8 mouse cellular contexts compared by ENCODE assay signal in genomic region chrX:93832337-93832884, GRCm38 (mm10). TPM values are rescaled to one million over a fixed set of nuclear protein-coding genes. Genes with fewer than 3 reads are reported as not detected.
A peak's percentile ranks its signal among the peaks of the same experiment; 100 is the strongest.
DNase-seq lines count a peak whose midpoint lies in the region; ATAC-seq and TF ChIP-seq lines count a peak whose summit lies in the region.

No protein-coding gene starts in this region.

- no peaks in the 10 kb centered on the region for H3K4me1 ChIP-seq in kidney, embryonic 15.5 days
- peaks cover 5% of the 10 kb centered on the region; the same call in 1 of the 2 replicates for H3K4me1 ChIP-seq in bone marrow macrophage, adult 2 months (ENCODE audit: control insufficient read depth, insufficient read depth, low read length)
- H3K4me1 ChIP-seq in hindbrain, embryonic 14.5 days (replicated peaks; ENCODE audit: control insufficient read depth, insufficient read depth, low read length): 0 out of 2 replicates have a peak, but pooled peaks cover 7% of the 10 kb centered on the region
- H3K4me1 ChIP-seq in midbrain, embryonic 15.5 days: no peaks in the 10 kb centered on the region; the same call in 1 of the 2 replicates

- TF ChIP-seq POLR2A in bone marrow macrophage, adult 2 months (IDR thresholded peaks at IDR 0.05; ENCODE audit: borderline replicate concordance, low read depth, low read length): no peak

- peak overlapping the region; percentile 59; the same call in 1 of the 2 replicates for H3K9ac ChIP-seq in kidney, embryonic 15.5 days
- peak overlapping the region; percentile 70 for H3K9ac ChIP-seq in hindbrain, embryonic 14.5 days
- peak overlapping the region; percentile 55 for H3K9ac ChIP-seq in midbrain, embryonic 15.5 days

- peak overlapping the region; percentile 58 for H3K4me2 ChIP-seq in kidney, embryonic 15.5 days
- H3K4me2 ChIP-seq in hindbrain, embryonic 14.5 days (replicated peaks): peak overlapping the region; percentile 65
- peak overlapping the region; percentile 68 for H3K4me2 ChIP-seq in midbrain, embryonic 15.5 days

- WGBS in kidney, embryonic 15.5 days: 41% methylated on average over 14 of the region's 14 CpGs
- 35% methylated on average over 14 of the region's 14 CpGs for WGBS in hindbrain, embryonic 14.5 days
- WGBS in midbrain, embryonic 15.5 days: 32% methylated on average over 14 of the region's 14 CpGs

- no peak for TF ChIP-seq CTCF in bone marrow macrophage, adult 2 months (IDR thresholded peaks at IDR 0.05; ENCODE audit: low read depth, low read length)

- H3K4me3 ChIP-seq in kidney, embryonic 15.5 days (replicated peaks): peak overlapping the region; percentile 61
- peak overlapping the region; percentile 81 for H3K4me3 ChIP-seq in bone marrow macrophage, adult 2 months (ENCODE audit: insufficient read depth, low read length)
- peak overlapping the region; percentile 63 for H3K4me3 ChIP-seq in hindbrain, embryonic 14.5 days (replicated peaks; ENCODE audit: low read length)
- peak overlapping the region; percentile 65 for H3K4me3 ChIP-seq in midbrain, embryonic 15.5 days

- H3K36me3 ChIP-seq in kidney, embryonic 15.5 days: no peaks in the 10 kb centered on the region
- no peaks in the 10 kb centered on the region for H3K36me3 ChIP-seq in hindbrain, embryonic 14.5 days (replicated peaks; ENCODE audit: control insufficient read depth, insufficient read depth)
- H3K36me3 ChIP-seq in midbrain, embryonic 15.5 days (replicated peaks): no peaks in the 10 kb centered on the region

- ATAC-seq in kidney, embryonic 15.5 days (replicated peaks; ENCODE audit: low FRiP score): peak; percentile 38
- no peak for ATAC-seq in hindbrain, embryonic 14.5 days (ENCODE audit: low FRiP score)
- no peak; the same call in 1 of the 2 replicates for ATAC-seq in midbrain, embryonic 15.5 days (replicated peaks)

- peak overlapping the region; percentile 91 for H3K27ac ChIP-seq in kidney, embryonic 15.5 days
- peak overlapping the region; percentile 52 for H3K27ac ChIP-seq in bone marrow macrophage, adult 2 months (ENCODE audit: insufficient read depth, low read depth, low read length)
- peak overlapping the region; percentile 71; the same call in 1 of the 2 replicates for H3K27ac ChIP-seq in hindbrain, embryonic 14.5 days
- H3K27ac ChIP-seq in midbrain, embryonic 15.5 days: peak overlapping the region; percentile 78

- H3K27me3 ChIP-seq in kidney, embryonic 15.5 days: peaks cover 6% of the 10 kb centered on the region; the same call in 1 of the 2 replicates
- no peaks in the 10 kb centered on the region for H3K27me3 ChIP-seq in hindbrain, embryonic 14.5 days (ENCODE audit: control insufficient read depth, insufficient read depth, low read length)
- H3K27me3 ChIP-seq in midbrain, embryonic 15.5 days (replicated peaks): no peaks in the 10 kb centered on the region

- H3K9me3 ChIP-seq in kidney, embryonic 15.5 days (replicated peaks): no peaks in the 10 kb centered on the region
- H3K9me3 ChIP-seq in hindbrain, embryonic 14.5 days (ENCODE audit: control insufficient read depth, low read length): no peaks in the 10 kb centered on the region
- H3K9me3 ChIP-seq in midbrain, embryonic 15.5 days: no peaks in the 10 kb centered on the region

- DNase-seq in kidney, postnatal 25 days: no peak
- DNase-seq in hindbrain, embryonic 14.5 days (ENCODE audit: low spot score): no peak
- no peak for DNase-seq in frontal cortex, postnatal 10 days (ENCODE audit: low spot score in 2 of 2)
- no peak for DNase-seq in layer of hippocampus, postnatal 36 days
- DNase-seq in gastrocnemius, postnatal 25 days: no peak

RNA-seq across cellular contexts. Expression of gene Pdk3, which starts 0.4 kb away (rescaled TPM):
- 64.1 and 70.4 TPM in 2 replicates for polyA plus RNA-seq in kidney, embryonic 15.5 days (2015; fragmentation: Nextera tagmentation; extraction: Ambion mirVana)
- polyA plus RNA-seq in bone marrow macrophage, adult 2 months (2012; ENCODE audit: insufficient read depth, insufficient read length, missing spikeins): 21.8 and 25.6 TPM in 2 replicates
- polyA plus RNA-seq in hindbrain, embryonic 14.5 days (2014; fragmentation: Nextera tagmentation; extraction: Ambion mirVana): 25.6 and 27.8 TPM in 2 replicates
- polyA plus RNA-seq in midbrain, embryonic 15.5 days (2015; fragmentation: Nextera tagmentation; extraction: Ambion mirVana): 19.8 and 21.6 TPM in 2 replicates
- 10 to 100 TPM; 46.0 to 46.6 TPM for total RNA-seq in layer of hippocampus, postnatal 36 days (2021)
- total RNA-seq in gastrocnemius, postnatal 25 days (2021): 1 to 10 TPM; 2.0 to 2.7 TPM
